Mouse (Mus musculus): Measurements from ENCODE around the gene Pias1.

- TF ChIP-seq GATA1 (IDR thresholded peaks at IDR 0.05; ENCODE audit: borderline replicate concordance, low read length) (no peak), FLI1 (IDR thresholded peaks at IDR 0.05; ENCODE audit: low read length) (no peak)
Observed at GRCm38 (mm10) chr9:62905039-62905438, 82.7 kb downstream of the Pias1 start.

Measured in megakaryocyte, embryonic 14.5 days (primary cell).